Mouse (Mus musculus): ENCODE results near the gene Nanos2. TPM values are rescaled to one million over a fixed set of nuclear protein-coding genes. Genes with fewer than 3 reads are reported as not detected.

The Nanos2 gene
- polyA plus RNA-seq, 1 experiment = not detected

DNA sequence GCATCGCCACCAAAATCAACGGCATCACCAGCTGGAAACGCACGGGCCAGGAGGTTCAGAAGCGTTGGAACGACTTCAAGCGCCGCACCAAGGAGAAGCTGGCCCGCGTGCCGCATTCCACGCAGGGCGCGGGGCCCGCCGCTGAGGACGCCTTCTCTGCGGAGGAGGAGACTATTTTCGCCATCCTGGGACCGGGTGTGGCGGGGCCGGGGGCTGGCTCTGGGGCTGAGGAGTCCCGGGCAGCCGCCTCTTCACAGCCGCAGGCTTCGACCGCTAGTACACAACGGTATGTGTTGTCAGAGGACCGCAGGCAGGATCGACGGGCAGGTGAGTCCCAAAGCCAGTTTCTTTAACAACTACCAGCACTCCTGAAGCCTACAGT is 5.1 kb downstream of the Nanos2 start:
- H3K4me1 ChIP-seq (ENCODE audit: control insufficient read depth, insufficient read depth, low read length) = no peaks in the 10 kb centered on the region; the same call in 1 of the 2 replicates
- TF ChIP-seq POLR2A (IDR thresholded peaks at IDR 0.05; ENCODE audit: borderline replicate concordance, control insufficient read depth, low read depth, low read length) (no peak), CTCF (IDR thresholded peaks at IDR 0.05; ENCODE audit: control insufficient read depth, insufficient read depth, low read length) (no peak)
- no peak overlapping the region for H3K27ac ChIP-seq (ENCODE audit: control insufficient read depth, insufficient read depth, low read depth, low read length, poor library complexity)
- 5% methylated on average over 31 of the region's 31 CpGs for WGBS
- peak overlapping the region; percentile 9 for H3K4me3 ChIP-seq (replicated peaks; ENCODE audit: control insufficient read depth, low read depth, low read length)

DNA sequence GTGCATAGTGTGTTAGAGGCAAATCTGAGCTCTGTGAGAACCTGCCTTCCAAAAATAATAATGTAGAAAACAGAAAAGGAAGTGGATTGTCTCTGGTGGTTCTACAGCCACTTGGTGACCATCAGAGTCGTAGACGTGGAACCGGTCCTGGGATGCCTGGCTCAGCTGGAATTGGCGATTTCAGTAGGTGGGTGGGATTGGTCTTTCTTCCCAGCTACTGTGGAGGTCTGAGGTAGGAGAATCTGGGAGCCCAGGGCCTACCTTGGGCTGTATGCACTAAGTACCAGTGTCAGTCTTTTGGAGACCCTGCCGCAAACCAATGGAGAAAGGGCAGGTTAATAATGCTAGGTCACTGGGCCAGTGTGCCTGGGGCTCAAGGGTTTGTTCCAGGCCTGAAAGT is 5.8 kb downstream of the Nanos2 start:
- H3K27ac ChIP-seq (ENCODE audit: control insufficient read depth, insufficient read depth, low read depth, low read length, poor library complexity) = no peak overlapping the region
- TF ChIP-seq POLR2A (IDR thresholded peaks at IDR 0.05; ENCODE audit: borderline replicate concordance, control insufficient read depth, low read depth, low read length) = no peak
- no peak for TF ChIP-seq CTCF (IDR thresholded peaks at IDR 0.05; ENCODE audit: control insufficient read depth, insufficient read depth, low read length)
- WGBS = 92% methylated on average over 5 of the region's 5 CpGs
- H3K4me1 ChIP-seq (ENCODE audit: control insufficient read depth, insufficient read depth, low read length) = no peaks in the 10 kb centered on the region; the same call in 1 of the 2 replicates
- H3K4me3 ChIP-seq (replicated peaks; ENCODE audit: control insufficient read depth, low read depth, low read length) = no peak overlapping the region

GRCm38 (mm10) chr7:18998835-18999234 is 11.6 kb downstream of the Nanos2 start:
- Histone ChIP-seq H3K27ac (ENCODE audit: control insufficient read depth, insufficient read depth, low read depth, low read length, poor library complexity) (no peak overlapping the region), H3K4me3 (replicated peaks; ENCODE audit: control insufficient read depth, low read depth, low read length) (no peak overlapping the region), H3K4me1 (ENCODE audit: control insufficient read depth, insufficient read depth, low read length) (no peaks in the 10 kb centered on the region; the same call in 1 of the 2 replicates)
- no peak for TF ChIP-seq CTCF (IDR thresholded peaks at IDR 0.05; ENCODE audit: control insufficient read depth, insufficient read depth, low read length)
- TF ChIP-seq POLR2A (IDR thresholded peaks at IDR 0.05; ENCODE audit: borderline replicate concordance, control insufficient read depth, low read depth, low read length) = no peak
- 71% methylated on average over 9 of the region's 9 CpGs for WGBS

- TF ChIP-seq CTCF (IDR thresholded peaks at IDR 0.05; ENCODE audit: control insufficient read depth, insufficient read depth, low read length) = no peak
- peak; percentile 20; the same call in 1 of the 2 replicates for TF ChIP-seq POLR2A (IDR thresholded peaks at IDR 0.05; ENCODE audit: borderline replicate concordance, control insufficient read depth, low read depth, low read length)
- H3K27ac ChIP-seq (ENCODE audit: control insufficient read depth, insufficient read depth, low read depth, low read length, poor library complexity) = peak overlapping the region; percentile 47
- no peaks in the 10 kb centered on the region; the same call in 1 of the 2 replicates for H3K4me1 ChIP-seq (ENCODE audit: control insufficient read depth, insufficient read depth, low read length)
- peak overlapping the region; percentile 59 for H3K4me3 ChIP-seq (replicated peaks; ENCODE audit: control insufficient read depth, low read depth, low read length)
- 24% methylated on average over 10 of the region's 10 CpGs for WGBS
Observed at GRCm38 (mm10) chr7:19000421-19000820, 13.2 kb downstream of the Nanos2 start.

- TF ChIP-seq POLR2A (IDR thresholded peaks at IDR 0.05; ENCODE audit: borderline replicate concordance, control insufficient read depth, low read depth, low read length) (peak; percentile 86; the same call in 1 of the 2 replicates), CTCF (IDR thresholded peaks at IDR 0.05; ENCODE audit: control insufficient read depth, insufficient read depth, low read length) (no peak)
- Histone ChIP-seq H3K27ac (ENCODE audit: control insufficient read depth, insufficient read depth, low read depth, low read length, poor library complexity) (peak overlapping the region; percentile 60), H3K4me1 (ENCODE audit: control insufficient read depth, insufficient read depth, low read length) (no peaks in the 10 kb centered on the region; the same call in 1 of the 2 replicates), H3K4me3 (replicated peaks; ENCODE audit: control insufficient read depth, low read depth, low read length) (peak overlapping the region; percentile 59)
- WGBS = 2% methylated on average over 18 of the region's 18 CpGs
Observed at GRCm38 (mm10) chr7:19001066-19001806, 14.0 kb downstream of the Nanos2 start.

GRCm38 (mm10) chr7:19001807-19002085 is 14.5 kb downstream of the Nanos2 start:
- 62% methylated on average over 3 of the region's 3 CpGs for WGBS
- TF ChIP-seq CTCF (IDR thresholded peaks at IDR 0.05; ENCODE audit: control insufficient read depth, insufficient read depth, low read length) (no peak), POLR2A (IDR thresholded peaks at IDR 0.05; ENCODE audit: borderline replicate concordance, control insufficient read depth, low read depth, low read length) (no peak)
- Histone ChIP-seq H3K27ac (ENCODE audit: control insufficient read depth, insufficient read depth, low read depth, low read length, poor library complexity) (peak overlapping the region; percentile 60; the same call in 1 of the 2 replicates), H3K4me1 (ENCODE audit: control insufficient read depth, insufficient read depth, low read length) (no peaks in the 10 kb centered on the region; the same call in 1 of the 2 replicates), H3K4me3 (replicated peaks; ENCODE audit: control insufficient read depth, low read depth, low read length) (no peak overlapping the region)

- WGBS = 19% methylated on average over 4 of the region's 4 CpGs
Observed at GRCm38 (mm10) chr7:19002115-19002514, 14.9 kb downstream of the Nanos2 start.

DNA sequence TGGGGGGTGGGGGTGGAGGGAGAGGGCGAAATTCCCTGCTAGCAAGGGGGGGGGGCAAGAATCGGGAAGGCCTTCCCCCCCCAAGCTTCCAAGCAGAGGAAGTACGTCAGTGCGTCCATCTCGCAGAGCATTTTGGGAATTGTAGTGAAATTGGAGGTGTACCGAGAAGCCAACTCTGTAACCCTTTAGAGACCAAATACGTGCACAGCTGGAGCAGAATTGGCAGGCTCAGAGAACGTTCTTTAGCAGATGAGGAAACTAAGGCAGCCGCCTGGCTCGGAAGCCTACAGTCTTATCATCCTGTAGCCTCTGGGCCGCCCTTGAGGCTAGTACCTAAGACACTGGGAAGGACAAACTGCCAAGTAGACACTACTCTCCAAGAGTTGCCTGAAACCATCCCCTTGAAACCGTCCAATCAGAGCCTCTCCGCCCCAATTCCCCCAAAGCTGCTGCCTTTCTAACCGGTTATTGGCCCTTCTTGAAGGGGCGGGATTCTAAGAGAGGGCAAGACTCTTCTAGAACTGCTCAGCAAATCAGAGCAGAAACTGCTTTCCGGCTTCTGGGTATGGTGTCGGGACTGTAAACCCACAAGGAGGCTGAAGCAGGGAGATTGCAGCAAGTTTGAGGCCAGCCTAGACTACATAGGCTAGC is 15.8 kb downstream of the Nanos2 start:
- under 1% methylated on average over 17 of the region's 17 CpGs for WGBS

More at GRCm38 (mm10) chr7:19002115-19002514, 14.9 kb downstream of the Nanos2 start:
- Histone ChIP-seq H3K27ac (ENCODE audit: control insufficient read depth, insufficient read depth, low read depth, low read length, poor library complexity) (no peak overlapping the region), H3K4me1 (ENCODE audit: control insufficient read depth, insufficient read depth, low read length) (no peaks in the 10 kb centered on the region; the same call in 1 of the 2 replicates), H3K4me3 (replicated peaks; ENCODE audit: control insufficient read depth, low read depth, low read length) (no peak overlapping the region)
- TF ChIP-seq CTCF (IDR thresholded peaks at IDR 0.05; ENCODE audit: control insufficient read depth, insufficient read depth, low read length) (no peak), POLR2A (IDR thresholded peaks at IDR 0.05; ENCODE audit: borderline replicate concordance, control insufficient read depth, low read depth, low read length) (no peak)

More for the DNA sequence above, 15.8 kb downstream of the Nanos2 start:
- no peak for TF ChIP-seq CTCF (IDR thresholded peaks at IDR 0.05; ENCODE audit: control insufficient read depth, insufficient read depth, low read length)
- TF ChIP-seq POLR2A (IDR thresholded peaks at IDR 0.05; ENCODE audit: borderline replicate concordance, control insufficient read depth, low read depth, low read length) = no peak
- no peaks in the 10 kb centered on the region; the same call in 1 of the 2 replicates for H3K4me1 ChIP-seq (ENCODE audit: control insufficient read depth, insufficient read depth, low read length)
- H3K27ac ChIP-seq (ENCODE audit: control insufficient read depth, insufficient read depth, low read depth, low read length, poor library complexity) = peak overlapping the region; percentile 54
- peak overlapping the region; percentile 44 for H3K4me3 ChIP-seq (replicated peaks; ENCODE audit: control insufficient read depth, low read depth, low read length)

All from bone marrow, adult 2 months (tissue).